Mouse (Mus musculus) C2C12 (cell line): Measurements from ENCODE around the gene Snx9.

Source experiments
- CEBPB ChIP-seq: IDR thresholded peaks from one replicate; pipeline ENCODE4 v1.6.1; 2011; ENCODE audit warnings: low read depth, mild to moderate bottlenecking, control low read depth, moderate library complexity
- CTCF ChIP-seq: IDR thresholded peaks from one replicate; pipeline ENCODE4 v1.5.1; 2011; ENCODE audit not compliant: control insufficient read depth, insufficient read depth, insufficient read length
- MYOD1 ChIP-seq: IDR thresholded peaks from one replicate; pipeline ENCODE4 v1.6.1; 2011; ENCODE audit warnings: low read depth; ENCODE audit not compliant: control insufficient read depth, insufficient read length

DNA sequence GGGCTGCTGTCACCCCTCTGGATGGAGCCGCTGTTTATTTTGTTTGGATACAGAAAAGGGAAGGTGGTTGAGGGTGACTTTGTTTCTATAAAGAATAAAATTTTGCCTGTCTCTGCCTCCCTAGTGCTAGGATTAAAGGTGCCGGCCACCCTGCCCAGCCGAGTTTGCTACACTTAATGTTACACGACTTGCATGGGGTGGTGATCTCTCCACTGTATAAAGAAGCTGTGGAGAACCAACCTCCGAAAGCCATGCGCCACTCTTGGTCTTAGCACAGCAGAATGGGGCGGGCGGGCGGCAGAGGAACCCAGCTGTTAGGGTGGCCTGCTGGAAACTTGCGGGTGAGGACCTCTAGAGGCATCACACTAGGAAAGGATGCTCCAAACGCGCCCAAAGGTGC lies 98.7 kb downstream of the Snx9 start:
- TF ChIP-seq CTCF = no peak
- no peak for TF ChIP-seq CEBPB
- TF ChIP-seq MYOD1 = no peak
